Mouse (Mus musculus) embryo, embryonic 10 days (tissue): Measurements from ENCODE around the gene Hspa1l.
A peak's percentile ranks its signal among the peaks of the same experiment; 100 is the strongest.
"Not testable (repeated sequence)": the region's sequence is repeated elsewhere in the genome, so short reads cannot be mapped to it uniquely, and the experiment has no call there.

ENCODE experiments used
- DNase-seq: peaks from one replicate; pipeline ENCODE4 v3.0.0-alpha.2; 2015; ENCODE audit warnings: low spot score

Gene Hspa1l

GRCm38 (mm10) chr17:34975581-34976492 is 3.3 kb downstream of the Hspa1l start:
- no peak for DNase-seq

- no peak for DNase-seq
These were observed 4.5 kb downstream of the Hspa1l start for GRCm38 (mm10) chr17:34977000-34977399.

- no peak for DNase-seq
These were observed 5.7 kb downstream of the Hspa1l start for GRCm38 (mm10) chr17:34978239-34978638.

DNA sequence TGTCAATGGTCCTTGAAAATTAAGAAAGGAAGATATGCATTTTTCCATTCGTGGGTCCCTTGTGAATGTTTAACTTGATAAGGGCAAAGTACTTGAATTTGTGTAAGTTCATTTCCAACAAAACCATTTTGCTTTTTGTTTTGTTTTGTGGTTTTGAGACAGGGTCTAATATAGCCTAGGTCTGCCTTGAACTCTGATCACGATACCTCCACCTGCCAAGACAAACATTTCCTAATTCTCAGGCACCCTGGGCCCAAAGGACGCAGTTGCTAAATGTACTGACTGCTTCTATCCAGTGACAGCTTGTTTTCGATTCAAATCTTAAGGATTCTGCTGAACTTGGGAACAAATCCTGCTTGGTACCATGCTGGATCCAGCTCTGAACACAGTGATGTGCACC is 7.1 kb downstream of the Hspa1l start:
- no peak for DNase-seq

DNA sequence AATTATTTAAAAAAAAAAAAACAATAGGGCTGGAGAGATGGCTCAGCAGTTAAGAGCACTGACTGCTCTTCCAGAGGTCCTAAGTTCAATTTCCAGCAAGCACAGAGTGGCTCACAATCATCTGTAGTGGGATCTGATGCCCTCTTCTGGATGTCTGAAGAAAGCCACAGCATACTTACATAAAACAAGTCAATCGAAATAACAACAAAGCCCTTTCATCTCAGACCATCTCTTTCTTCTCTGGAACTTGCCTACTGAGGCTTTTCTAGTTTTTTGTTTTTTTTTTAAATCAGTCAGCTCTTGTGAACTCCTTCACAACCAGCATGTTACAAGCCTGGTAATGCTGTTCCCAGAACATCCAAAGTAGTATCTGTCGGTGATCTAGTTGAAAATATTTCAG is 8.2 kb downstream of the Hspa1l start:
- peak; percentile 81 for DNase-seq

GRCm38 (mm10) chr17:34981690-34982180 is 9.2 kb downstream of the Hspa1l start, which contains the start of gene Lsm2:
Gene Lsm2, plus strand, starts transcription at chr17:34981862.
- DNase-seq, result peak; percentile 97

- no peak for DNase-seq
These were observed 9.8 kb downstream of the Hspa1l start for GRCm38 (mm10) chr17:34982328-34982727.

DNA sequence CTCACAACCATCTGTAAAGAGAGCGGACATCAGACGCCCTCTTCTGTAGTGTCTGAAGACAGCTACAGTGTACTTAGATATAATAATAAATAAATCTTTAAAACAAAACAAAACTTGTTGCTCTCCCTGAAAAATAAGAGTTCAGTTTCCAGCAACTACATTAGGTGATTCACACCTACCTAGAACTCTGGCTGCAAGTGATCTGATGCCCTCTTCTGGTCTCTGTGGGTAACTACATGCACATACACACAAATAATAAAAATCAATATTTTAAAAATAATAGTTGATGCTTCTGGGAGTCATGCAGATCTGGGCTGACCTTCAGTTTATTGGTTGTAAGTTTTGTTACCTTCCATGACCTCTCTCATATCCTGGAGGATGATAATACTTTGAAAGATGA is 11.7 kb downstream of the Hspa1l start:
- peak; percentile 62 for DNase-seq

DNA sequence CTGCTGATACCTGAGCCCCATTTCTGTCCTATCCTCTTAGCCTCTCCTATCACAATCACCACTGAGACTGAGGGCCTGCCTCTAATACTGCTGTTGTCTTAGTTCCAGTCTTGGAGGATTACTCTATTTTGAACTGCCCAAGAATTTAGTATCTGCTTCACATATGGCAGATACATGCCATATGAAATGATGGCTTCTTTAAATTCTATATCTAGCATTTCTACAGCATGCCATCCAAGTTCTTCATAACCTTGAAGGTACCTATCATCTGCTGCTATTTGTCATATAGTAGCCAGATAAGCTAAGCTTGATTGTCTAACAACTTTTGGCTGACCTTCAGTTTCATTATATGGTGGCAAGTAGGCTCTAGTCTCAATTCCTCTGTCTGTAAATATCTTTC is 22.2 kb downstream of the Hspa1l start:
- DNase-seq, result no peak

DNA sequence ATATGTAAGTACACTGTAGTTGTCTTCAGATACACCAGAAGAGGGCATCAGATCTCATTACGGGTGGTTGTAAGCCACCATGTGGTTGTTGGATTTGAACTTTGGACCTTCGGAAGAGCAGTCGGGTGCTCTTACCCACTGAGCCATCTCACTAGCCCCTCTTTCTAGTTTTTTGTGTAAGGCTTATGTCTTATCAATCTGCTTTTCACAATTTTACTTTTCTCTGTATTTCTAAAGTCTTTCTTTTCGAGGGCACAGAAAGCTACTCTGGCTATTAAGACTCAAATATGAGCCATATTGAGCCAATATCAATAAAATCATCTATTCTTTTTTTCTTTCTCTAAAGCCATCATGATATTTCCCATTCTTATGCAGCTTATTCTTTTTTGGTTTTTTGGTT is 22.7 kb downstream of the Hspa1l start:
- DNase-seq, result not testable (repeated sequence)

GRCm38 (mm10) chr17:34995927-34996326 is 23.4 kb downstream of the Hspa1l start:
- not testable (repeated sequence) for DNase-seq

DNA sequence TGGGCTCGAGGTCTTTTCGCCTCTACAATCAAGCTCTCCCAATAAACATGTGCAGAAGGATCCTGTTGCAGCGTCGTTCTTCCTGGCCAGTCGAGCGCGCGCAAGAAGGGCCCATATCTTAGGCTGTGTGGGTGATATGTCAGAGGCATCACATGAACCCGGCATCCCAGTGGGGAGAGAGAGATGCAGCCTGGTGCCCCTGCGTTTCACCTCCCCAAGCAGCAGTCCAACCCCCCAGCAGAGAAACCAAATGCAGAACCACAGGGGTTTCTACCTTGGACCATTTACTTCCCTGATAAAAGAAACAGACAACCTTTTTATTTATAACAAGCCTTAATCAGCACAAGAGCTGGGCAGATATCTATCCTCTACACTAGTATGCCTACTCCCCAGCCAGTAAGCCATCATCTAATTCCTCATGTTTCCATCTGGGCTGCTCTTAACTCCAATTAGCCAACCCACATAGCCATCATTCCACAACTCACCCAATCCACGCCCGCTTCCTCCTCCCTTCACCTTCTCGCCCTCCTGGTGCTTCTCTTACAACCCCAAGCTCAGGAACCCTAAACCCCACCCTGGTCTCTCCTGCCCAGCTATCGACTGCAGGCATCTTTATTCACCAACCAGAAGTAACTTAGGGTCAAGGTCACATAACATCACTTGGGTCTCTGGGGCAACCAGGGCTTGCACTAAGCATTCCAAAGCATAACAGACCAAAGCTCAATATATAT is 24.1 kb downstream of the Hspa1l start:
- no peak for DNase-seq

- no peak for DNase-seq
These were observed 24.6 kb downstream of the Hspa1l start for GRCm38 (mm10) chr17:34997142-34997483.

DNA sequence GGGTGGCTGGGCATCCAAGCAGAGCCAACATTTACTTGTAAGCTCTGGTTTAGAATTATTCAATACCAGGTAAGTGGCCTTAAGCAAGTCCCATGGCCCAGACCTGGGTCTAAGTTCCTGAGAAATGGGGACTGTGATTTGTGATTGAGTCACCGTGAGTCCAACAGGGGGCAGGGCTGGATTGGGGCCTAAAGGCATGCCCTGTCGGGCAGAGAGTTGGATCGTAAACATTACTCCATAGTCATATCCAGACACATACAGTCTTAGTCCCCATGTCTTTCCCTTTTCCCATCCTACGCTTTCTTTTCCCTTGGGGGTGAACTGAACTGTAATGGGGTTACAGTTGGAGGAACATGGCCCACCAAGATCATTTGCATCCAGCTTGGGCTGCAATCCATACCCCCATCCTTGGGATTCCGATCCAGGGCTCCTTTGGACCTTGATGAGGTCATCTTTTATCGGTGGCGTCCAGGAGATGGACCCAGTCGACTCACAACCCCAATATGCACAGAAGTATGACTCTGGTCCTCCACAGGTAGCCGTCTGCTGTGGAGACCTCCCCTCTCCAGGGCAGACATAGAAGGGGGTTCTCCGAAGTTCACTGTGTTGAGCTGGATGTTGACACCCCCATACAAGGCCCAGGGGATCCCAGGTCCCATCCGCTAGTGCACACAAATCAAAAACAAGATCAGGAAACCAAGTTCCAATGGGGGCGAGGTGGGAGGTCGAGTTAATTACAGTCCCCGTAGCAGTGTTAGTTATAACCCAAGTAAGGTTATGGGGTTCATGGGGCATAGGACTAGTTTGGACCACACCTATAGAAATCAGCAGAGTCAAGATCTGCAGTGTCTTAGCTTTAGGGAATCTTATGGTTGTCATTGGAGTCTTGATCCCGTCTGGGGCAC is 26.3 kb downstream of the Hspa1l start:
- DNase-seq, result no peak

DNA sequence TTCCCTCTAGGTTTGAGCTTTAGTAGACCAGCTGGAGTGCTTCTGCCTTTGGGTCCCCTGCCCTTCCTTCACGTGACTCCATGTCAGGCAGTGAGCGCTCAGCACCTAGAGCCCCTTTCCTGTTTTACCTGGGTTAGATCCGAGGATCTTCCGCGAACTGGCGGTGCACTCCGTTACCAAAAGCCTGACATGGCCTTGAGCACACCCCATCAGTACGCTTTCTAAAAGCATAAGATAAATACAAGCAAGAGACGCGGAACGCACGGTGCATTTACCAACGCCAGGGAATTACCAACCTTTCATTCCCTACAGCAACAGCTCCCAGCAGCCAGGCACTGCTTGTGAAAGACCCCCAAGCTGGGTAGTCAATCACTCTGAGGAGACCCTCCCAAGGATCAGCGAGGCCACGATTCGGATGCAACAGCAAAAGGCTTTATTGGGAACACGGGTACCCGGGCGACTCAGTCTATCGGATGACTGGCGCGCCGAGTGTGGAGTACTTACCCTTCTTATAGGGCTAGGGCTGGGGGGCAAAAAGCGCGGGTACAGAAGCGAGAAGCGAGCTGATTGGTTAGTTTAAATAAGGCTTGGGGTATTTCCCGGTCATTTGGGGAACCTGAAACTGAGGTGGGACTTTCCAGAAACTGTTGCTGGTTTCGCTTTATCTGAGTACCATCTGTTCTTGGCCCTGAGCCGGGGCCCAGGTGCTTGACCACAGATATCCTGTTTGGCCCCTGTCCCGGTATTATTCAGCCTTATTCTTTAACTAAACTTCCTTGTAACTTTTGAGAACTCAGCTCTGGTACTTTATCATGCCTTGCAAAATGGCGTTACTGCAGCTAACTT is 27.6 kb downstream of the Hspa1l start:
- peak; percentile 24 for DNase-seq

DNA sequence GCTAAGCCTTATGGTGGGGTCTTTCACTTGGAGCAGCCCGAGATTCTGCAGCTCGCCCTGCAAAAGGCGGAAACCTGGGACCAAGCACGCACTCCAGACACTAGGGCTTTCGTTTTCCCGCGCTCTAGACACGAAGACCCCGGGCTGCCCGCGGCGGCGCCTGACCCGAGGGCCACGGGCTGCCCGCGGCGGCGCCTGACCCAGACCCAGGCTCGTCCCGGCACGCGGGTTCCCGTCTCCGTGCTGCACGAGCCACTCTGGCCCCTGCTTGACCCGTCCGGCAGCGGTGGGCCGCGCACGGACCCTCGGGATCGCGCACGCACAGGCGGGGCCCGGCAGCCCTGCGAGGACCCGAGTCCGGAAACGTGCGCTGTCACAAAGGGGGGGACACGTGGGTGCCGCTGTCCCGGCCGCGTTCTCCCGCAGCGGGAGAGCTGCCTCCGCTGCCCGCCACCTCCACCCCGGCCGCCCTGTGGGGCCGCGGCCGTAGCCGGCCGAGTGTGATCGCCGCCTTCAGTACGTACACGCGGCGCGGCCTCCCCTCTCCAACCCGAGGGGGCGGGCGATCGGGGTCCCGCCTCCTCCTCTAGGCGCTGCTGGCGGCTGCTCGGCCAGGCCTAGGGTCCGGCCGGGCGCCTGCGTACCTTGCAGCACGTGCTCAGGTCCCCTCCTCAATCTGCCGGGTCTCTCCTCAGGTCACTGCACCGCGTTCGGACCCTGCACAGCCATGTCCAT is 28.4 kb downstream of the Hspa1l start, which contains the start of gene Vars:
TSS of gene Vars (plus strand) at position 271 of the 735 bp plus-strand sequence.
- DNase-seq, result peak; percentile 95

DNA sequence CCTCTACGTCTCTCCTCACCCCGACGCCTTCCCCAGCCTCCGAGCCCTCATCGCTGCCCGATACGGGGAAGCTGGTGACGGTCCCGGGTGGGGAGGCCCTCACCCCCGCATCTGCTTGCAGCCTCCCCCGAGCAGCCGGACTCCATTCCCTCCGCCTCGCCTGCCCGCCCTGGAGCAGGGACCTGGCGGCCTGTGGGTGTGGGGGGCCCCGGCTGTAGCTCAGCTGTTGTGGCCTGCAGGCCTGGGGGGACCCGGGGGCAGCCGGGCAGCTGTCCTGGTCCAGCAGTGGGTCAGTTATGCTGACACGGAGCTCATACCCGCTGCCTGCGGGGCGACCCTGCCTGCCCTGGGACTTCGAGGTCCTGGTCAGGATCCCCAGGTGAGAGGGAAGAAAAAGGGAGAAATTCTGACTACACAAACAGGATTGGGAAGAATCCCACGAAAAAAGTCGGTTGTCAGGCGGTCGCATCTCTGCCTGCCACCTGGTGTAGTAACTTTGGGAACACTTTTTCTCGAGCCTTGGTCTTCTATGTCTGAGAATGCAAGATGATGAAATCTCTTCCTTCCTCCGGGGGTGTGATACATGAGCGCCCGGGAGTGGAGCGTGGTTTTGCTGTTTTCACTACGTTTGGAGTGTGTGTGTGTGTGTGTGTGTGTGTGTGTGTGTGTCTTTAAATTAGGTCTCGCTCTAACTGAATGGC is 29.1 kb downstream of the Hspa1l start:
- DNase-seq, result no peak

GRCm38 (mm10) chr17:35002153-35002865 is 29.8 kb downstream of the Hspa1l start:
- DNase-seq, result peak; percentile 24
